Mouse (Mus musculus) liver, embryonic 14.5 days (tissue): ENCODE results near the gene Gdf11.

Experiments
- CTCF ChIP-seq: IDR thresholded peaks from 2 replicates; pipeline ENCODE4 v1.5.1; 2016; ENCODE audit warnings: antibody characterized with exemption, low read depth, control low read depth
- EP300 ChIP-seq: IDR thresholded peaks from 2 replicates; pipeline ENCODE4 v1.6.1; 2016; ENCODE audit warnings: antibody characterized with exemption, low read depth

GRCm38 (mm10) chr10:128889846-128890245 is 1.7 kb downstream of the Gdf11 start:
- no peak for TF ChIP-seq CTCF
- no peak for TF ChIP-seq EP300
